Mouse (Mus musculus): ENCODE results near the gene Dst. TPM values are rescaled to one million over a fixed set of nuclear protein-coding genes. Genes with fewer than 3 reads are reported as not detected.
"Not testable (repeated sequence)": the region's sequence is repeated elsewhere in the genome, so short reads cannot be mapped to it uniquely, and the experiment has no call there.

Gene Dst
- total and polyA plus RNA-seq, 3 experiments: 0.83 to 1.1 TPM; not detected in 1

DNA sequence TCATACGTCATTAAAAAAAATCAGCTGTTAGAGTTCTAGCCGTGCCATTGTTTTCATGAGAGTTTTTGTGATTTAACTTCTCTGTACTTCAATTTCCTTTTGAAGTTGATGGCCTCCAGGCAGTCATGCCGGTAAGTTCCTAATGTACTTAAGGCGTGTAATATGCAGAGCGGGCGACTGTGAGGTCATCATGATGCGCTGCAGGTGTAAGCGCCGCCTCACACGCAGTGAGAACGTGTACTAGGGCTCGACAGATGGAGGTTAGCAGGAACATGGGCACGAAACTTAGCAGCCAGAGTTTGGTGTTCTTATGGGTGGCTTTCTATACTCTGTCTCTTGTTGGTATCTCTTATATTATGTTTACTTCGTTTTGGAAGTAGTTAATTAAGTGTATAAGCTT lies 148.6 kb downstream of the Dst start:
- no peak for ATAC-seq (ENCODE audit: extremely low read depth, insufficient number of reproducible peaks, low FRiP score, poor library complexity, severe bottlenecking)
- no peak for DNase-seq (ENCODE audit: low spot score)

DNA sequence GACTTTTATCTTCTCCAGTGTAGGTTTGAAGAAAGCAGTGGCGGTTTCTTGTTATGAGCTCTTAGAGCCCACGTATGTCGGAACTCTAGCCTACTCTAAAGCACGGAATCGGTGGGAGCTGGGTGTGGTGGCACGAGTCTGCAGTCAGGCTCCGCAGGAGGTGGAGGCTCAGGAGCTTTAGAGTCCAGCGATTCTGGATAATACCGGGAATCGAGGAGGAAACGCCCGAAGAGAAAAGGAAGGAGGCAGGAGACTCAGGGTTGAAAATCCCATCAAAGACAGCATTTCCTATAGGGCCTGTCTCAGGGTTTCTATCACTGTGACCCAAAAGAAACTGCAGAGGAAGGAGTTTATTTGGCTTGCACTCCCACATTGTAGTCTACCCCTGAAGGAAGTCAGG lies 151.2 kb downstream of the Dst start:
- Histone ChIP-seq H3K27me3 (ENCODE audit: insufficient read depth, low read length) (no peaks in the 10 kb centered on the region; the same call in 1 of the 2 replicates), H3K4me3 (ENCODE audit: low read depth, low read length) (no peak overlapping the region)

More for the DNA sequence above, 148.6 kb downstream of the Dst start:
- TF ChIP-seq TAL1 (conservative IDR thresholded peaks at IDR 0.05; ENCODE audit: low read depth, low read length): no peak
- no peak for TF ChIP-seq GATA1 (IDR thresholded peaks at IDR 0.05; ENCODE audit: borderline replicate concordance, low read length)
- TF ChIP-seq POLR2AphosphoS5 (IDR thresholded peaks at IDR 0.05; ENCODE audit: insufficient replicate concordance, low read depth, low read length): no peak
- H3K4me1 ChIP-seq (ENCODE audit: insufficient read depth, low read depth, low read length): no peaks in the 10 kb centered on the region
- no peaks in the 10 kb centered on the region; the same call in 1 of the 2 replicates for H3K27me3 ChIP-seq (ENCODE audit: insufficient read depth, low read length)
- H3K9me3 ChIP-seq (replicated peaks): no peaks in the 10 kb centered on the region
- H3K36me3 ChIP-seq (replicated peaks): no peaks in the 10 kb centered on the region
- no peak overlapping the region for H3K4me3 ChIP-seq (ENCODE audit: low read depth, low read length)

DNA sequence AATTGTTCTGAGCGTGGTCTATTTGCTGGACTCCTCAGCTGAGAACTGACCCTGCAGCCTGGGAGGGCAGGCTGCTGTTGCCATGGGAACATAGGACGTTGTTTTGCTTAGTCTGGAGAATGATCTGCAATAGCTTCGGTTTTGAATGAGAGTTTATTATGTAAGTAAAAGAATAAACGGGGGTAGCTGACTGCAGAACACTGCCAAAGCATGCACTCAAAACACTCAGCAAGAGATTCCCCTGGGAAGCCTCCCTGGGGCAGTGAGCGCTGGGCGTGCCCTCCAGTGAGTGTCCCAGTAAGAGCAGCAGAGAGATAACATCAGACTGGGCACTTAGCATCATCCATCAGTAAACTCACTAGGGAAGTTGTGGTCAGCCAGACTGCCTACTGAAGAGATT lies 152.4 kb downstream of the Dst start:
- no peak for TF ChIP-seq TAL1 (conservative IDR thresholded peaks at IDR 0.05; ENCODE audit: low read depth, low read length)
- TF ChIP-seq CTCF (IDR thresholded peaks at IDR 0.05; ENCODE audit: low read depth, low read length): no peak
- Histone ChIP-seq H3K9me3 (replicated peaks) (no peaks in the 10 kb centered on the region), H3K36me3 (replicated peaks) (no peaks in the 10 kb centered on the region), H3K27me3 (ENCODE audit: insufficient read depth, low read length) (no peaks in the 10 kb centered on the region; the same call in 1 of the 2 replicates), H3K4me3 (ENCODE audit: low read depth, low read length) (no peak overlapping the region), H3K4me1 (ENCODE audit: insufficient read depth, low read depth, low read length) (no peaks in the 10 kb centered on the region)
- DNase-seq (ENCODE audit: low spot score) (no peak), ATAC-seq (ENCODE audit: extremely low read depth, insufficient number of reproducible peaks, low FRiP score, poor library complexity, severe bottlenecking) (no peak)

More for the DNA sequence above, 151.2 kb downstream of the Dst start:
- TF ChIP-seq GATA1 (IDR thresholded peaks at IDR 0.05; ENCODE audit: borderline replicate concordance, low read length) (no peak), TAL1 (conservative IDR thresholded peaks at IDR 0.05; ENCODE audit: low read depth, low read length) (no peak), CTCF (IDR thresholded peaks at IDR 0.05; ENCODE audit: low read depth, low read length) (no peak), GATA2 (IDR thresholded peaks at IDR 0.05; ENCODE audit: borderline replicate concordance, low read depth, low read length) (no peak)
- no peaks in the 10 kb centered on the region for H3K9me3 ChIP-seq (replicated peaks)
- no peaks in the 10 kb centered on the region for H3K36me3 ChIP-seq (replicated peaks)
- no peaks in the 10 kb centered on the region for H3K4me1 ChIP-seq (ENCODE audit: insufficient read depth, low read depth, low read length)
- no peak for DNase-seq (ENCODE audit: low spot score)
- ATAC-seq (ENCODE audit: extremely low read depth, insufficient number of reproducible peaks, low FRiP score, poor library complexity, severe bottlenecking): no peak

DNA sequence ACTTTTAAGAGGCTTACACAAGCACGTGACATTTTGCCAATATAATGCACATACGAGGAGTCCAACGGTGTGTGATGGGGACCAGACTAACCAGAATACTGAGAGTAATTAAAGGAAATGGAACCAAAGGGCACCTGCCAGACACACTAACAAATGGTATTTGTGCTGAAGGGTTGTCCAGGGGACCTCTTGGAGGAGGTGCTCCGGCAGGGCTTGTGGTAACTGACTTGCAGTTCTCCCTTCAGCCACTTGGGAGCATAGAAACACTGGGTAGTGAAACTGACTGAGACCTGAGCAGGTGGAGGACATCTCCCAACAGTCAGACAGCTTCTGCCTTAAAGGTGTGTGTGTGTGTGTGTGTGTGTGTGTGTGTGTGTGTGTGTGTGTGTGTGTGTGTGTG lies 153.1 kb downstream of the Dst start:
- peak; percentile 40; the same call in 1 of the 2 replicates for ATAC-seq (ENCODE audit: extremely low read depth, insufficient number of reproducible peaks, low FRiP score, poor library complexity, severe bottlenecking)
- Histone ChIP-seq H3K36me3 (replicated peaks) (no peaks in the 10 kb centered on the region), H3K4me1 (ENCODE audit: insufficient read depth, low read depth, low read length) (no peaks in the 10 kb centered on the region), H3K27me3 (ENCODE audit: insufficient read depth, low read length) (no peaks in the 10 kb centered on the region; the same call in 1 of the 2 replicates), H3K9me3 (replicated peaks) (no peaks in the 10 kb centered on the region), H3K4me3 (ENCODE audit: low read depth, low read length) (no peak overlapping the region)
- TF ChIP-seq CTCF (IDR thresholded peaks at IDR 0.05; ENCODE audit: low read depth, low read length): peak; percentile 19; the same call in 1 of the 2 replicates
- no peak for TF ChIP-seq GATA1 (IDR thresholded peaks at IDR 0.05; ENCODE audit: borderline replicate concordance, low read length)
- peak; percentile 12 for DNase-seq (ENCODE audit: low spot score)

DNA sequence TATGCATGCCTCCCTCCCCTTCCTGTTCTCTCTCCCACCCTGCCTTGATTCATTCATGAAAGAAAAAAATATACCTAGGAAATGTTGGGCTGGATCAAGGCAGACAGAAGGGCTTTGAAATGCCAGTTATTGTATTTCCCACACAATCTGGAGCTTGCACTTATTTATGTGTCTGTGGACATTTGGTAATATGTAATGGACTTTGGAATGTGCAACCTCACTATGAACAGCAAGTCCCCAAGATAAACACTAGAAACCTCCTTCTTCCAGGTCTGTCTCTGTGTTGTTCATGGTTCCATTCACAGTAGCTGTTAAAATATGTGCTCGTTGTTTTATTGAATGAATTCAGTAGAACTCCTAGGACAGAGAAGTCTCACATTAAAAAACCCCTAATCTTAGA lies 153.8 kb downstream of the Dst start:
- TF ChIP-seq POLR2AphosphoS5 (IDR thresholded peaks at IDR 0.05; ENCODE audit: insufficient replicate concordance, low read depth, low read length) (no peak), GATA2 (IDR thresholded peaks at IDR 0.05; ENCODE audit: borderline replicate concordance, low read depth, low read length) (no peak), GATA1 (IDR thresholded peaks at IDR 0.05; ENCODE audit: borderline replicate concordance, low read length) (no peak), CTCF (IDR thresholded peaks at IDR 0.05; ENCODE audit: low read depth, low read length) (no peak), TAL1 (conservative IDR thresholded peaks at IDR 0.05; ENCODE audit: low read depth, low read length) (no peak)
- DNase-seq (ENCODE audit: low spot score) (no peak), ATAC-seq (ENCODE audit: extremely low read depth, insufficient number of reproducible peaks, low FRiP score, poor library complexity, severe bottlenecking) (no peak)
- H3K9me3 ChIP-seq (replicated peaks): no peaks in the 10 kb centered on the region
- no peaks in the 10 kb centered on the region for H3K4me1 ChIP-seq (ENCODE audit: insufficient read depth, low read depth, low read length)
- H3K27me3 ChIP-seq (ENCODE audit: insufficient read depth, low read length): no peaks in the 10 kb centered on the region
- H3K4me3 ChIP-seq (ENCODE audit: low read depth, low read length): no peak overlapping the region
- H3K36me3 ChIP-seq (replicated peaks): no peaks in the 10 kb centered on the region

DNA sequence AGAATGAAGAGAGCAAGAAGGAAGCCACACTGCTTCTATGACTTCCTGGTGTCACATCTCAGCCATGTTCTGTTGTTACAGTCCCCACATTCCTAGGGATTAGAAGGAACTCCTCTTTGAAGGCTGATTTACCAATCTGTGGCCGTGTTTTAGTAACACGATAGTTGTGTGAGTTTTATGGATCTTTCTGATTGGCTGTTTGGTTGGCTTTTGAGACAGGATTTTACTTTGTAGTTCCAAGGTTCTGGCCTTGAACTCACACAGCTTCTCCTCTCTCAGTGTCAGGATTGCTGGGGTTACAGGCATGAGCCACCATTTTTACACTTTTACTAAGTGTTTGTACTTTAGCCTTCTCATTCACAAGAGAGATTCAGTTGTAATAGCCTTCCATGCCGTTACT lies 155.9 kb downstream of the Dst start:
- Histone ChIP-seq H3K4me3 (ENCODE audit: low read depth, low read length) (no peak overlapping the region), H3K9me3 (replicated peaks) (no peaks in the 10 kb centered on the region), H3K4me1 (ENCODE audit: insufficient read depth, low read depth, low read length) (no peaks in the 10 kb centered on the region), H3K27me3 (ENCODE audit: insufficient read depth, low read length) (no peaks in the 10 kb centered on the region), H3K36me3 (replicated peaks) (no peaks in the 10 kb centered on the region)
- ATAC-seq (ENCODE audit: extremely low read depth, insufficient number of reproducible peaks, low FRiP score, poor library complexity, severe bottlenecking): no peak
- TF ChIP-seq TAL1 (conservative IDR thresholded peaks at IDR 0.05; ENCODE audit: low read depth, low read length) (no peak), GATA2 (IDR thresholded peaks at IDR 0.05; ENCODE audit: borderline replicate concordance, low read depth, low read length) (no peak), CTCF (IDR thresholded peaks at IDR 0.05; ENCODE audit: low read depth, low read length) (no peak), POLR2AphosphoS5 (IDR thresholded peaks at IDR 0.05; ENCODE audit: insufficient replicate concordance, low read depth, low read length) (no peak), GATA1 (IDR thresholded peaks at IDR 0.05; ENCODE audit: borderline replicate concordance, low read length) (no peak)
- no peak for DNase-seq (ENCODE audit: low spot score)

DNA sequence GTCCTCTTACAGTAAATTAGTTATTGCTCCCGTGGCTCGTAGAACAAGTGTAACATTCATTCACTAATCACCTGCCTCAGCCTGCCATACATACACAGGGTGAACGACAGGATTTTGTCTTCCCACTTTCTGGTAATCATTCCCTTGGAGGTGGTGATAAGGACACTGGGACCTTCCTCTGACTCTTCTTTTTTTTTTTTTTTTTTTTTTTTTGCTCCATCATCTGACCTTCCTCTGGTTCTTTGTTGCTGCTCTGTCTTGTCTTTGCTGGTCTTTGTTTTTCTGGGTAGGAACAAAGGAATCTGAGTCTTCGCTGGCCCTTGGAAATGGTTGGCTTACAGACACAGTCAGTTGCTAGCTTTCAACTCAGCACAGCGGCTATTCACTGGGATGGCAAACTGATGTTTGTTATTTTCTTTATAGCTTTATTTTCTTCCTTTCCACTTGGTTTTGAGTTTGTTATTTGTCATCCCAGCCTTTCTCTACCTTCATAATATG lies 157.6 kb downstream of the Dst start:
- Histone ChIP-seq H3K4me1 (ENCODE audit: insufficient read depth, low read depth, low read length) (no peaks in the 10 kb centered on the region), H3K9me3 (replicated peaks) (no peaks in the 10 kb centered on the region), H3K36me3 (replicated peaks) (no peaks in the 10 kb centered on the region), H3K27me3 (ENCODE audit: insufficient read depth, low read length) (no peaks in the 10 kb centered on the region), H3K4me3 (ENCODE audit: low read depth, low read length) (no peak overlapping the region)
- TF ChIP-seq GATA2 (IDR thresholded peaks at IDR 0.05; ENCODE audit: borderline replicate concordance, low read depth, low read length) (no peak), POLR2AphosphoS5 (IDR thresholded peaks at IDR 0.05; ENCODE audit: insufficient replicate concordance, low read depth, low read length) (no peak), GATA1 (IDR thresholded peaks at IDR 0.05; ENCODE audit: borderline replicate concordance, low read length) (no peak), TAL1 (conservative IDR thresholded peaks at IDR 0.05; ENCODE audit: low read depth, low read length) (no peak), CTCF (IDR thresholded peaks at IDR 0.05; ENCODE audit: low read depth, low read length) (no peak)
- no peak for ATAC-seq (ENCODE audit: extremely low read depth, insufficient number of reproducible peaks, low FRiP score, poor library complexity, severe bottlenecking)
- DNase-seq (ENCODE audit: low spot score): no peak

DNA sequence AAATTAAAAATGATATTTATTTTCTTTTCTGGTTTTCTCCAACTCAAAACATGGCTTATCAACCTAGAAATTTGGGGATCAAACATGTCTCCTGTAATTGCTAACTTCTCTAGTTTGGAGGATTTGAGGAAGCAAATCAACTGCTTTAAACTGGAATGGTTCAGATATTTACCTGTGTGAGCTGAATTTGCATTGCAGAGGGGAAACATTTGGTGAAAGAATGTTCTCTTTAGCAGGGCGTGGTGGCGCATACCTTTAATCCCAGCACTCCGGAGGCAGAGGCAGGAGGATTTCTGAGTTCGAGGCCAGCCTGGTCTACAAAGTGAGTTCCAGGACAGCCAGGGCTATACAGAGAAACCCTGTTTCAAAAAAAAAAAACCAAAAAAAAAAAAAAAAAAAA lies 158.4 kb downstream of the Dst start:
- not testable (repeated sequence) for H3K9me3 ChIP-seq (replicated peaks); H3K36me3 ChIP-seq (replicated peaks); DNase-seq (ENCODE audit: low spot score); H3K4me3 ChIP-seq (ENCODE audit: low read depth, low read length); H3K27me3 ChIP-seq (ENCODE audit: insufficient read depth, low read length); ATAC-seq (ENCODE audit: extremely low read depth, insufficient number of reproducible peaks, low FRiP score, poor library complexity, severe bottlenecking); H3K4me1 ChIP-seq (ENCODE audit: insufficient read depth, low read depth, low read length)
